Mouse (Mus musculus) cerebellum, adult 11-12 months (tissue): ENCODE measurements around the gene Pigk.

Experiments
- DNase-seq: peaks from one replicate; pipeline ENCODE4 v3.0.0; 2022

Pigk gene

DNA sequence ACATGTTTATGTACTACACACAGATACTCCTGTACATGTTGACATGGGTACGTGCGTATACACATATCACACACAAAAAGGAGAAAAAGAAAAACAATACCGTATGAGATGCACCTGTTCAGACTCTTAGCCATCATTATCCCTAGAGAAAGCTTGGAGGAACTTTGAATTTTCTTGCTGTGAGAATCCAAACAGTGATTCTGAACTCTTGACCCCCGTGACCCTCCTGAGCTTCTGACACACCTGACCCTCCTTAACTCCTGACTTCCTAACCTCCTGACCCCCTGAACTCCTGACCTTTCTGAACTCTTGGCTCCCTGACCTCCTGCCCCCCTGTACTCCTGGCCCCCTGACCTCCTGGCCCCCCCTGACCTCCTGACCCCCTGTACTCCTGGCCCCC, 19.1 kb downstream of the Pigk start:
- no peak for DNase-seq

GRCm38 (mm10) chr3:152733513-152733912, 19.6 kb downstream of the Pigk start:
- DNase-seq = no peak

DNA sequence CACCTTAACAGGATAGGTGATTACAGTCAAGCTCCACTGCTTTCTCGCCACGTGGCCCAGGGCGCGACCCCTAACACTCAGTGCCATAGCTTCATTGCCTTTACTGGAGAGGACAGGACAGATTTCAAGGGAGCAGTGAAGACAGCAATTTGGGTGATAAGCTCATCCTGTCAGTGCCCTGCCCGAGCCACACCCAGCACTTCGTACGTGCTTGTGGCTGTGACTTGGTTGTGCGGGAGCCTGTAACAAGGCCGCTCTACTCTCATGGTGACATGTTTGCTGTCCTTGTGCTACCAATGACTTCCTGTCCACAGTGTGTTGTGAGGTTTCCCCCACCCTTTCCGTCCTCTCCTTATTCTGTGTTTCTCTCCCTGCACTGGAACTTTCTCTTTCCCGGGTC, 20.2 kb downstream of the Pigk start:
- no peak for DNase-seq

GRCm38 (mm10) chr3:152735601-152736250, 21.8 kb downstream of the Pigk start:
- DNase-seq = no peak

GRCm38 (mm10) chr3:152744301-152744700, 30.4 kb downstream of the Pigk start:
- no peak for DNase-seq

GRCm38 (mm10) chr3:152745611-152746010, 31.7 kb downstream of the Pigk start:
- peak; percentile 54 for DNase-seq

GRCm38 (mm10) chr3:152749461-152749871, 35.6 kb downstream of the Pigk start:
- no peak for DNase-seq

GRCm38 (mm10) chr3:152749881-152750280, 36.0 kb downstream of the Pigk start:
- DNase-seq = no peak

GRCm38 (mm10) chr3:152752911-152753310, 39.0 kb downstream of the Pigk start:
- no peak for DNase-seq

DNA sequence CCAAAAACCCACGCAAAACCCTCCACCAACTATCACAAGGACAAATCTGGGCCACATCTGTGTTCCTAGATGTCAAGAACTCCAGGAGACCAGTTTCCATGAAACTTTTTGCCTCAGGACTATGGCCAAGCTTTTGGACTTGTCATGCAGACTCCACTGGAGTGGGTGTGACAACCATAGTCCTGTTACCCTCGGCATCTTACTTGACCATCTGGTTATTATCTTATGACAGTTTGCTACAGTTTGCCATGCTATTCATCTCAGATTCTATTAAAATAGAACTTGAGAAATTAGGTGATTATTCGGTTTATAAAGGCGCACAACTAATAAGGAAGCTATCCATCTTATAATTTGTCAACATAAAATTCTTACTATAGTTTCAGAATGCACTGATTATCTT, 39.4 kb downstream of the Pigk start:
- no peak for DNase-seq

DNA sequence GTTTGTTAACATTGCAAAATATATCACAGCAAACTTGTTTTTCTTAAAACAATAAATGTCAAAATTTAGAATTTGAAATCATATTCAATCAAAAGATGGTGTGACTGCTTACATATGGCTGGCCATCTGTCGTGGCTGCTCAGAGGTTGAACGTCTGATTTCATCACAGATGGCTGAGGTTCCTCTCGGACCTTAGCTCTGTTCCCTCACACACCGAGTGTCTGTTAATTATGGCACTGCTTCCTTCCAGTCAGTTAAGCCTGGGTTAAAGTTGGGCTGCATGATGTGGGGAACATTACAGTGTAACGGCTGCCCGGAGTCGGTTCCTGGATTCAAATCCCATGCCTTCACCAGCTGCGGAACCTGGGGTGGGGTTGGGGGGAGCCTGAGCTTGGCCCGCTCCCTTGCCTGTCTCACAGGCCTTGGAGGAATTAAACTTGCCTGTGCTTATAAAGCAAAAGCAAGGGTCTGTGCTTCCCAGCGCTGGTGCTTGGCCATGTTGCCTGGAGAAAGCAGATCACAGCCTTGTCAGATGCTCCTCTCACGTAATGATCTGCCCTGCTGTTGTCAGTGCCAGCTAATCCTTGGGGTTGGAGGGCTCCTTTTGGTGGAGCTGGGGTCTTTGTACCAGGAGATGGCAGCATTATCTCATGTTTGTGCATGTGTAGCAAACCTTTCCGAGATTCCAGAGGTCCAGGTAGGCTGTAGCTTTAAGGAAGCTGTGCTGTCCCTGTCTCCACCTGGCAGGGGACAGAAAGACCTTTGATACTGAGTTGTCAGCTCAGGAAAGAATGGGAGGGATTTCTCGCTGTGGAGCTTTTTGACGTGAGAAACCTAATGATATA, 40.2 kb downstream of the Pigk start:
- peak; percentile 54 for DNase-seq

DNA sequence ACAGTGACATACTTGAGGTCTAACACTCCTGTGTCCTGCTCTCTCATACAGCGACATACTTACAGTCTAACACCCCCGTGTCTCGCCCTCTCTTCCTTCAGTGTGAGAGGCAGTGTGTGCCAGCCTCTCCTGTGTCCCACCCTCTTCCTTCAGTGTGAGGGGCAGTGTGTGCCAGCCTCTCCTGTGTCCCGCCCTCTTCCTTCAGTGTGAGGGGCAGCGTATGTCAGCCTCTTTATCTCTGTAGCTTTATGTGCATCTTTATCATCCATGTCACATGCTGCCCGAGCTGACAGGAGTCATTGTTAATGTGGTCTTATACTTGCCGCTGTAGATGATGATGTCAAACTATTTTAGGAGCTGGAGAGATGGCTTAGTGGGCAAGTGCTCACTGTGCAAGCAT, 41.6 kb downstream of the Pigk start:
- DNase-seq = no peak

GRCm38 (mm10) chr3:152756896-152757295, 43.0 kb downstream of the Pigk start:
- DNase-seq = no peak

- no peak for DNase-seq
Observed at GRCm38 (mm10) chr3:152757464-152758393, 43.8 kb downstream of the Pigk start.

DNA sequence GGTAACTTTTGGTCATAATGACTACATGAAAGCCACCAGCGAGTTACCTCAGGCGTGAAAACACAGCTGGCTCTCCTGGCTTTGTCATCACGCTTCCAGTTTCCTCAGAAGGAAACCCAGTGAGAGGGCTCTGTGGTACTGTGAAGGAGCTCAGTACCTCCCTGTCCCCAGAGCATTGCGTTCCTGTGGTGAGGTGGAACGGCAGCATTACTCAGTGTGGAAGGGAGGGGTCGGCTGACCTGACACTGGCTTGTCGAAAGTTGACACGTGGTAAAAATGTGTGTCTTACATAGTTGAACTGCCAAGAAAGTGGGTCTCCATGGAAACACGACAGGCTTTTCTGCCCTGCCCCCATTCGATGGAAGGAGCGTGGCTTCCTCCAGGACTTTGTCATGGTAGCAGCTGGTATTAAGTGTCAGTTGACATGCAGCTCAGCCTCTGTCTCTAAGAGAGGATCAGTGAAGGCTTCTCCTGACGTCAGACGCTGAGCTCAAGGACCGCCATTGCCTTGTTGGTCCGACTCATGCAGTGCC, 44.7 kb downstream of the Pigk start:
- DNase-seq = no peak

GRCm38 (mm10) chr3:152761116-152761515, 47.2 kb downstream of the Pigk start:
- no peak for DNase-seq

GRCm38 (mm10) chr3:152761661-152762060, 47.8 kb downstream of the Pigk start:
- no peak for DNase-seq

GRCm38 (mm10) chr3:152762302-152762701, 48.4 kb downstream of the Pigk start:
- DNase-seq = no peak

- no peak for DNase-seq
Observed at GRCm38 (mm10) chr3:152763139-152763882, 49.4 kb downstream of the Pigk start.

DNA sequence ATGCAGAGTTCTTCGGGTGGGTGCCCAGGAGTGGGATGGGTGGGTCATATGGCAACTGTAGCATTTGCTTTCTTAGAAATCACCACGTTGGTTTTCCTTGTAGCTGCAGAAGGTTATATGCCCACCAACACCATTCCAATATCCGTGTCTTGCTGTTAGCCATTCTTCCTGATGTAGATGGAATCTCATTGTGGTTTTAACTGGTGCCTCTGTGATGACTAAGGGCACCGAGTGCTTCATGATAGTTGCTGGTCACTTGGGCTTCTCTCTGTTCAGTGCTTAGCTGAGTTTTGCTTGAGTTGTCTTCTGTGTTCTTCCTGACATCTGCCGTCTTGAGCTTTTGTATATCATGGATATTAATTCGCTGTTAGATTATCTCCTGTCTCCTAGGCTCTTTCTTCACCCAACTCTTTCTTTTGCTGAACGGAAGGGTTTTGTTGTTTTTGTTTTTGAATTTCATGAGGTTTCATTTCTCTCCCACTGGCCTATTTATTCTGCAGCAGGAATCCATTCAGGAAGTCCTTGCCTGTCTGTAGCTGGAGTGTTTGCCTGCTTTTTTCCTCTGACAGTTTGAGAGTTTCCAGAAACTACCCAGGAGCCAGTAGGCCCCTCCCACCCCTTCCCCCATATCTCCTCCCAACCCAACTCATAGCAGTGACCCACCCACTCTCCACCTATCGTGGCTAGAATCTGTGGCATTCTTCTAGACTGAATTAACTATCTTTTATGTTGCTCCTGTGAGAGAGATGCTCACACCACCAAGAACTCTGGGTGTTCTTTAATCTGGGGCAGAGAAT, 50.8 kb downstream of the Pigk start:
- no peak for DNase-seq

- no peak for DNase-seq
Observed at GRCm38 (mm10) chr3:152767485-152767884, 53.6 kb downstream of the Pigk start.
